Mouse (Mus musculus) right cerebral cortex, postnatal 10 days (tissue): ENCODE results near the gene Fbxo11.
A peak's percentile ranks its signal among the peaks of the same experiment; 100 is the strongest.
"Not testable (repeated sequence)": the region's sequence is repeated elsewhere in the genome, so short reads cannot be mapped to it uniquely, and the experiment has no call there.

Source experiments
- DNase-seq, 2 experiments: peaks; one replicate each; pipeline ENCODE4 v3.0.0; 2021; ENCODE audit warnings: low spot score in 2 of 2

The Fbxo11 gene

GRCm38 (mm10) chr17:88067202-88067901, 2.3 kb upstream of the Fbxo11 start:
- DNase-seq: no peak

- no peak for DNase-seq
Observed at GRCm38 (mm10) chr17:88066799-88067198, 1.7 kb upstream of the Fbxo11 start.

GRCm38 (mm10) chr17:88065801-88066646, 933 bp upstream of the Fbxo11 start:
- DNase-seq: peak; percentile 95 to 96

- DNase-seq: peak; percentile 72 to 78
Observed at GRCm38 (mm10) chr17:88064347-88065030, 602 bp downstream of the Fbxo11 start.

GRCm38 (mm10) chr17:88063980-88064346, 1.1 kb downstream of the Fbxo11 start:
- peak; percentile 76 to 83 for DNase-seq

GRCm38 (mm10) chr17:88062860-88063580, 2.1 kb downstream of the Fbxo11 start:
- no peak for DNase-seq

GRCm38 (mm10) chr17:88061942-88062341, 3.1 kb downstream of the Fbxo11 start:
- DNase-seq: no peak

GRCm38 (mm10) chr17:88058280-88058679, 6.8 kb downstream of the Fbxo11 start:
- DNase-seq: no peak

- DNase-seq: no peak
Observed at GRCm38 (mm10) chr17:88057846-88058245, 7.2 kb downstream of the Fbxo11 start.

- no peak for DNase-seq
Observed at GRCm38 (mm10) chr17:88051679-88052078, 13.4 kb downstream of the Fbxo11 start.

- no peak for DNase-seq
Observed at GRCm38 (mm10) chr17:88050892-88051291, 14.2 kb downstream of the Fbxo11 start.

- DNase-seq: no peak
Observed at GRCm38 (mm10) chr17:88050318-88050717, 14.8 kb downstream of the Fbxo11 start.

GRCm38 (mm10) chr17:88042099-88043086, 22.7 kb downstream of the Fbxo11 start:
- no peak for DNase-seq

GRCm38 (mm10) chr17:88040810-88041209, 24.3 kb downstream of the Fbxo11 start:
- DNase-seq: no peak

GRCm38 (mm10) chr17:88034418-88034817, 30.7 kb downstream of the Fbxo11 start:
- no peak for DNase-seq

- DNase-seq: no peak
Observed at GRCm38 (mm10) chr17:88031755-88032154, 33.3 kb downstream of the Fbxo11 start.

- peak in 1 of 2 experiments; percentile 32 for DNase-seq
Observed at GRCm38 (mm10) chr17:88029194-88029970, 35.7 kb downstream of the Fbxo11 start.

GRCm38 (mm10) chr17:88025227-88025626, 39.9 kb downstream of the Fbxo11 start:
- peak in 1 of 2 experiments; percentile 44 for DNase-seq

- DNase-seq: no peak
Observed at GRCm38 (mm10) chr17:88023924-88024323, 41.2 kb downstream of the Fbxo11 start.

GRCm38 (mm10) chr17:88016027-88016426, 49.1 kb downstream of the Fbxo11 start:
- DNase-seq: not testable (repeated sequence)
